Mouse (Mus musculus) liver, embryonic 16.5 days (tissue): ENCODE measurements around the gene Dand5. TPM values are rescaled to one million over a fixed set of nuclear protein-coding genes. Genes with fewer than 3 reads are reported as not detected.
A peak's percentile ranks its signal among the peaks of the same experiment; 100 is the strongest.

Experiments used
- ATAC-seq: fragments of 200-750 bp; cut with Nextera tagmentation; 2 replicates; pipeline ENCODE4 v1.8.0; 2017; ENCODE audit warnings: low read depth, mild to moderate bottlenecking, moderate number of reproducible peaks, moderate library complexity
- H3K27ac ChIP-seq: fragments of 300-500 bp; sonication (generic); 2 replicates; pipeline ENCODE4 v1.5.1; 2014; ENCODE audit warnings: mild to moderate bottlenecking, low read length
- H3K27me3 ChIP-seq: fragments of 300-500 bp; sonication (generic); 2 replicates; pipeline ENCODE4 v1.6.1; 2014; ENCODE audit warnings: low read depth, low read length, mixed read lengths; ENCODE audit not compliant: control insufficient read depth, insufficient read depth
- H3K36me3 ChIP-seq: fragments of 300-500 bp; sonication (generic); 2 replicates; pipeline ENCODE4 v1.6.1; 2014; ENCODE audit warnings: mild to moderate bottlenecking; ENCODE audit not compliant: control insufficient read depth, insufficient read depth
- H3K4me1 ChIP-seq: fragments of 300-500 bp; sonication (generic); 2 replicates; pipeline ENCODE4 v1.6.1; 2014; ENCODE audit warnings: low read depth, low read length, mixed read lengths; ENCODE audit not compliant: control insufficient read depth
- H3K4me2 ChIP-seq: fragments of 300-500 bp; sonication (generic); 2 replicates; pipeline ENCODE4 v1.6.1; 2014; ENCODE audit warnings: low read depth, low read length, mixed read lengths
- H3K4me3 ChIP-seq: fragments of 300-500 bp; sonication (generic); 2 replicates; pipeline ENCODE4 v1.5.1; 2014; ENCODE audit warnings: low read depth, mild to moderate bottlenecking, low read length
- H3K9ac ChIP-seq: fragments of 300-500 bp; sonication (generic); 2 replicates; pipeline ENCODE4 v1.6.1; 2014; ENCODE audit warnings: low read depth, low read length
- H3K9me3 ChIP-seq: fragments of 300-500 bp; sonication (generic); replicated peaks from 2 replicates; pipeline ENCODE4 v1.6.1; 2016; ENCODE audit warnings: low read length; ENCODE audit not compliant: control insufficient read depth
- WGBS: fragments of 180-500 bp; shearing (Covaris S2); extraction: QIAGEN DNeasy Blood & Tissue Kit; methylation state at CpG from one replicate; pipeline ENCODE4 v1.1.7; 2014; ENCODE audit not compliant: insufficient replicate concordance; 5-methylcytosine and 5-hydroxymethylcytosine counted together
- microRNA-seq: library from miRNA; unstranded; fragments of <30 nt; microRNA quantifications from one replicate; pipeline ENCODE4, GENCODE M21; 2016
- polyA plus RNA-seq: library from polyadenylated mRNA; unstranded; fragments of >200 nt; fragmentation: Nextera tagmentation; extraction: Ambion mirVana; gene quantifications from 2 replicates; pipeline ENCODE4 v1.2.1, GENCODE M21; 2015

Dand5 gene
- polyA plus RNA-seq, 1 experiment from 2014 or later: 3.0 TPM

DNA sequence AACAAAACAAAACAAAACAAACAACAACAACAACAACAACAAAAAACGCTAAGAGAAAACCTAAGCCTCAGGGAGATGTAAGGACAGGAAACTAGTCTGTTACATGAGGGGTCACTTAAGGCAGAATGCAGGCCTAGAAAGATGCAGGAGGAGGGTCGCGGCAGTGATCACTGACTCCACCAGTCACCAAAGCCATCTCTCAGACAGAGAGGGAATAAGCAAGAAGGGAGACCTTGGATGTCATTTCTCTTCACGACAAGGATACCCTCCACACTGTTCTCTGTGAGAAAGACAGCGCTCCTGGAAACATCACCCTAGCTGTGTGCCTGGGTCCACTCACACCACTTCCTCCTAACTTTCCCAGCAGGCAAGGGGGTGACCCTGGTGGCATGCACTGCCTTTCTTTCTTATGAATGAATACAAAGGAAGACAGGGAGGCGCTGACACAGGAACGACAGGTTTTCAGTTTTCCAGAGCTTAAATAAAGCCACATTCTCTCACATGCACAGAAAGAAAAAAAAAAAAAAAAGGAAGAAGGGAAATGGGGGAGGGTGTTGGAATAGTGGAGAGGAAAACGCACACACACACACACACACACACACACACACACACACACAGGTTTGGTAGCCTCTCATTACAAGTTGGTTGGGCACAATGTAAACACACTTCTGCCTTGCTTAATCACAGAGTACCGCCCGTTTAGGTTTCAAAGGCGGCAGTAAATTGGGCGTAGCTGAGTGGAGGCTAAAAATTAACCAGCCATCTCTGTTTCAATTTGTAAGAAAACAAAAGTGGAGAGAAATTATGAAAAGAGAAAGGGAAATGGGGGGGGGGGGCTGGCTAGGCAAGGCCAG, 52.3 kb downstream of the Dand5 start:
- Histone ChIP-seq H3K9me3 (no peaks in the 10 kb centered on the region), H3K4me2 (no peak overlapping the region), H3K36me3 (no peaks in the 10 kb centered on the region), H3K27ac (no peak overlapping the region), H3K9ac (no peak overlapping the region), H3K4me1 (peaks cover 2% of the 10 kb centered on the region; the same call in 1 of the 2 replicates), H3K27me3 (peaks cover 42% of the 10 kb centered on the region), H3K4me3 (no peak overlapping the region)
- ATAC-seq: no peak
- 52% methylated on average over 12 of the region's 12 CpGs for WGBS

DNA sequence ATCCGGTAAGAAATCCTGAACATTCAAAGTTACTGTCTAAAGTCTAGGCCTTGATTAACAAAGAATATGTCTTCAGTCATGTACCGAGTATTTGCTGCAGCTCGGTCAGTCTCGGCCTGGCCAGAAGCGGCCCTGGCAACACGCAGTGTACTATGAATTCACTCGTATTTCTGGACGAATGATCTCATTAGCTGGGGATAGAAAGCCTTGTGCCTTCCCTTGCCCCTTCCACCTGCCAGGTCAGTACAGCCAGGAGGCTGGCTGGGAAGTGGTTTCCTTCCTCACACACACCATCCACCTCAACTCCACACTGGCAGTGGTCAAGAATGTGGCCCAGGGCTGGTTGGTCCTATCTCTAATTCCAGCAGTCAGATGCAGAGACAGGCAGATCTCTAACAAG, 53.3 kb downstream of the Dand5 start:
- no peaks in the 10 kb centered on the region for H3K9me3 ChIP-seq
- H3K4me3 ChIP-seq: no peak overlapping the region
- peaks cover 32% of the 10 kb centered on the region for H3K27me3 ChIP-seq
- peaks cover 2% of the 10 kb centered on the region; the same call in 1 of the 2 replicates for H3K4me1 ChIP-seq
- no peaks in the 10 kb centered on the region for H3K36me3 ChIP-seq
- no peak overlapping the region for H3K27ac ChIP-seq
- no peak overlapping the region for H3K4me2 ChIP-seq
- WGBS: 83% methylated on average over 8 of the region's 8 CpGs
- ATAC-seq: no peak
- no peak overlapping the region for H3K9ac ChIP-seq

DNA sequence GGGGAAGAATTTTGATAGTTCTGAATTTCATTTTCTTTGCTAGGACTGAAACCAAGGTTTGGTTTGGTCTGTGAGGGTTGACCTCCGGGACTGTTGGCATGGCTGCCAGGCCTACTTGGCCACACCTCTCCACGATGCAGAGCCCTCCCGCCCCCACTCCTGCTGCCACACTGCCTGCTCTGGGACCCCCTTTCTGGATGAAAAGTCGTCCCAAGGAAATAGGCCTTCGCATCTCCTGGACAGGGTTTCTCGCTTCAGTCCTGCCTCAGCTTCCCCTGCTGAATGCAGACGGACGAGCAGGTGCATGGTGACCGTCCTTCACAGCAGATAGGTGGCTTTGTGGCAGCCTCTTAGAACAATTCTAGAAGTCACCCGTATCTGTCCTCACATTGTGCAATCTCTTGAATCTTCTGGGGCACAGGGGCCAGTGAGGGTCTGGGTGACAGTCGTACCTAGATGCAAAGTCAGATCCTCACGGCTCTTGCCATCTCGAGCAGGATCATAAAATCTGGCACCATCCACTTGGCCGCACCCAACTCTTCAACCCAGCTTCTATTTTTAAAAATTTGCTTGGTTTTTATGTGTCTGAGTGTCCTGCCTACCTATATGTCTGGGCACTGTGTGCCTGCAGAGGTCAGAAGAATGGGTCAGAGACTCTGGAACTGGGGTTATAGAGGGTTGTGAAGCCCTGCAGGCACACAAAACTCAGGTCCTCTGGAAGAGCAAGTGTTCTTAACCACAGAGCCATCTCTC, 54.1 kb downstream of the Dand5 start:
- Histone ChIP-seq H3K4me2 (no peak overlapping the region), H3K9ac (no peak overlapping the region), H3K36me3 (no peaks in the 10 kb centered on the region), H3K27me3 (peaks cover 24% of the 10 kb centered on the region), H3K4me3 (no peak overlapping the region), H3K27ac (no peak overlapping the region), H3K9me3 (no peaks in the 10 kb centered on the region), H3K4me1 (peaks cover 2% of the 10 kb centered on the region; the same call in 1 of the 2 replicates)
- no peak for ATAC-seq
- 75% methylated on average over 14 of the region's 14 CpGs for WGBS

DNA sequence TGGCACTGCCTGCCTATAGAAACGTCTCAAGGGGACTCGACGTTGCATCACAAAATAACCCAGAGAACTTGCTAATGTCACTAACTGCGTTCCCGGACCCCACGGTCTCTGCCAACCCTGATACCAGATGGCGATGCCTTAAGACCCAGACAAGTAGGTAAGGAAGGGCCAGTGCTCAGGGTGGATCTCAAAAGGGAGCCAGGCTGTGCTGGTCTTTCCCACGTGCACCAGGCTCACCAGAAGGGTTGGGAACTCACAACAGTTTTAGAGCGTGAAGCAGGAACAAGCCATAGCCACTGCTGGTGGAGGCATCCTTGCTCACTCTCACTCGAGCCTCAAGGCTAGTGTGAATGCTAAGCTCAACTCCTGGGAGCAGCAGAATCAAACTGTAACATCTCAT, 55.4 kb downstream of the Dand5 start:
- Histone ChIP-seq H3K9me3 (no peaks in the 10 kb centered on the region), H3K4me2 (no peak overlapping the region), H3K9ac (no peak overlapping the region), H3K4me1 (peaks cover 2% of the 10 kb centered on the region; the same call in 1 of the 2 replicates), H3K27me3 (peaks cover 11% of the 10 kb centered on the region), H3K36me3 (no peaks in the 10 kb centered on the region), H3K4me3 (no peak overlapping the region), H3K27ac (no peak overlapping the region)
- 78% methylated on average over 10 of the region's 10 CpGs for WGBS
- no peak for ATAC-seq

DNA sequence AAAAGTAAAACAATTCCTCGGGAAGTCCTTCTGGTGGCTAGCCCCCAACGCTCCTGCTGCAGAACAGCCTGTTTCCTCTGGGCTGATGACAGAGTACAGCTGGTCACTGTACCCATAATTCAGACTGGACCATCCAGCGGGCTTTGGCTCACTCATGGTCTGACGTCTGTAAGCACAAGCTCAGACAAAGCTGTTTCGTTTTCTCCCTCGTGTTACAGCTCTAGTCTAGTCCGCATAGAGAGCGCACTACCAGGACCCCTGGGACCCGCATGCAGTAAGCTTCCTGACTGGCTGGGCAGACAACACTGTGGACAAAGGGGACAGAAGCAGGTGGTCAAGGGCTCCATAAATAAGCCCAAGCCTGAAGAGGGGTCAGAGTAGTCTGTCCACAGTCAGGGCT, 56.2 kb downstream of the Dand5 start:
- no peak overlapping the region for H3K4me3 ChIP-seq
- H3K4me1 ChIP-seq: peaks cover 2% of the 10 kb centered on the region; the same call in 1 of the 2 replicates
- no peak for ATAC-seq
- H3K27ac ChIP-seq: no peak overlapping the region
- WGBS: 78% methylated on average over 9 of the region's 9 CpGs
- H3K9me3 ChIP-seq: no peaks in the 10 kb centered on the region
- no peaks in the 10 kb centered on the region for H3K36me3 ChIP-seq
- no peak overlapping the region for H3K4me2 ChIP-seq
- peaks cover 3% of the 10 kb centered on the region for H3K27me3 ChIP-seq
- no peak overlapping the region for H3K9ac ChIP-seq

DNA sequence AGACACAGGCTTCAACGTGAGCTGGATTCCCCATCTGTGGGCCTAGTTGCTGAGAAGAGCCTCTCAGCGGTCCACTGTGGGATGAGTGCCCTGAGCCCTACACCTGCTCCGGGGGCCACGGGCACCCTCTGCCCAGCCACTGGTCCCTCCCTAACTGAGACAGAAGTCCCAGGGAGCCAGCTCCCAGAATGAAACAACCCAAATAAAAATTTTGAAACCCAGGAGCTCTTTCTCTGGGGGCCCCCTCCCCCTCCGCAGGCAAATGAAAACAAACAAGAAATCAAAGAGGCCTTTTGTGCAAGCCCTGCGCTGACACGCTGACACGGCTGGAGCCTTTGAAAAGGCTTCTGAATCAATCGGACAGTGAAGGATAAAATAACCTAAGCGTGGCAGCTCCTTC, 57.0 kb downstream of the Dand5 start:
- WGBS: 62% methylated on average over 10 of the region's 10 CpGs
- Histone ChIP-seq H3K27ac (no peak overlapping the region), H3K27me3 (no peaks in the 10 kb centered on the region)

More for the DNA sequence above, 57.0 kb downstream of the Dand5 start:
- H3K9ac ChIP-seq: no peak overlapping the region
- H3K9me3 ChIP-seq: no peaks in the 10 kb centered on the region
- peaks cover 2% of the 10 kb centered on the region; the same call in 1 of the 2 replicates for H3K4me1 ChIP-seq
- H3K36me3 ChIP-seq: no peaks in the 10 kb centered on the region
- H3K4me3 ChIP-seq: no peak overlapping the region
- ATAC-seq: no peak
- H3K4me2 ChIP-seq: no peak overlapping the region

Small RNA genes lying within 50 kb of the gene (microRNA-seq; reads per million reads assigned to microRNA genes)
- gene Mir7069: 4.2 reads per million, percentile 15 among the genes with 10 or more reads in this experiment

Other genes with a start within 250 kb of the Dand5 start
- 17.3 and 20.3 TPM in 2 replicates for gene Ier2, start 160.0 kb downstream of the Dand5 start, polyA plus RNA-seq
- gene Trmt1, start 136.5 kb downstream of the Dand5 start, polyA plus RNA-seq: 27.3 and 27.7 TPM in 2 replicates
- 5.4 and 6.3 TPM in 2 replicates for gene Nacc1, start 135.0 kb downstream of the Dand5 start, polyA plus RNA-seq
- 43.7 and 45.6 TPM in 2 replicates for gene Lyl1, start 121.4 kb downstream of the Dand5 start, polyA plus RNA-seq
- 7.0 and 7.8 TPM in 2 replicates for gene G430095P16Rik, start 99.8 kb downstream of the Dand5 start, polyA plus RNA-seq
- gene Nfix, start 22.5 kb downstream of the Dand5 start, polyA plus RNA-seq: 2.0 and 2.4 TPM in 2 replicates
- 41.5 and 41.9 TPM in 2 replicates for gene Gadd45gip1, start 8.7 kb upstream of the Dand5 start, polyA plus RNA-seq
- 294 and 307 TPM in 2 replicates for gene Rad23a, start 17.8 kb upstream of the Dand5 start, polyA plus RNA-seq
- gene Calr, start 24.1 kb upstream of the Dand5 start, polyA plus RNA-seq: 473 and 480 TPM in 2 replicates
- gene Farsa, start 34.2 kb upstream of the Dand5 start, polyA plus RNA-seq: 52.7 and 53.1 TPM in 2 replicates
- gene Syce2, start 49.3 kb upstream of the Dand5 start, polyA plus RNA-seq: 41.2 and 47.8 TPM in 2 replicates
- 65.7 and 73.0 TPM in 2 replicates for gene Gcdh, start 71.1 kb upstream of the Dand5 start, polyA plus RNA-seq
- 394 and 409 TPM in 2 replicates for gene Klf1, start 79.1 kb upstream of the Dand5 start, polyA plus RNA-seq
- 12.5 and 13.6 TPM in 2 replicates for gene Dnase2a, start 85.7 kb upstream of the Dand5 start, polyA plus RNA-seq
- 0.09 and 0.15 TPM in 2 replicates for gene Mast1, start 114.5 kb upstream of the Dand5 start, polyA plus RNA-seq
- 0.20 and 0.44 TPM in 2 replicates for gene Rtbdn, start 124.2 kb upstream of the Dand5 start, polyA plus RNA-seq
- 0.45 and 1.4 TPM in 2 replicates for gene Gm49661, start 146.6 kb upstream of the Dand5 start, polyA plus RNA-seq
- gene Prdx2, start 146.8 kb upstream of the Dand5 start, polyA plus RNA-seq: 1,724 and 1,773 TPM in 2 replicates
- 91.6 and 98.1 TPM in 2 replicates for gene Rnaseh2a, start 146.9 kb upstream of the Dand5 start, polyA plus RNA-seq
- 10.6 and 16.5 TPM in 2 replicates for gene Junb, start 155.9 kb upstream of the Dand5 start, polyA plus RNA-seq
- gene Hook2, start 167.8 kb upstream of the Dand5 start, polyA plus RNA-seq: 8.5 and 9.5 TPM in 2 replicates
- gene Best2, start 191.7 kb upstream of the Dand5 start, polyA plus RNA-seq: not detected in 2 replicates
- gene Asna1, start 202.5 kb upstream of the Dand5 start, polyA plus RNA-seq: 48.6 and 55.8 TPM in 2 replicates
- 49.2 and 50.0 TPM in 2 replicates for gene Trir, start 204.0 kb upstream of the Dand5 start, polyA plus RNA-seq
- 17.7 and 17.8 TPM in 2 replicates for gene Tnpo2, start 214.1 kb upstream of the Dand5 start, polyA plus RNA-seq
- 10.3 and 10.4 TPM in 2 replicates for gene Fbxw9, start 237.2 kb upstream of the Dand5 start, polyA plus RNA-seq
- not detected in 2 replicates for gene Gm5741, start 245.2 kb upstream of the Dand5 start, polyA plus RNA-seq
- 23.5 and 25.7 TPM in 2 replicates for gene Dhps, start 248.9 kb upstream of the Dand5 start, polyA plus RNA-seq